Mouse (Mus musculus) midbrain, postnatal 0 days (tissue): ENCODE measurements around the gene Ercc1. TPM values are rescaled to one million over a fixed set of nuclear protein-coding genes. Genes with fewer than 3 reads are reported as not detected.
A peak's percentile ranks its signal among the peaks of the same experiment; 100 is the strongest.

Source experiments
- ATAC-seq: fragments of 200-750 bp; cut with Nextera tagmentation; 2 replicates; pipeline ENCODE4 v1.8.0; 2017; ENCODE audit warnings: moderate number of reproducible peaks, mild to moderate bottlenecking, moderate TSS enrichment, moderate library complexity; ENCODE audit not compliant: low FRiP score
- DNase-seq: peaks from one replicate; pipeline ENCODE4 v3.0.0-alpha.2; 2015; ENCODE audit warnings: low spot score
- H3K27ac ChIP-seq: fragments of 300-500 bp; sonication (generic); 2 replicates; pipeline ENCODE4 v1.5.1; 2014; ENCODE audit warnings: low read depth, mild to moderate bottlenecking, low read length, mixed read lengths
- H3K27me3 ChIP-seq: fragments of 300-500 bp; sonication (generic); 2 replicates; pipeline ENCODE4 v1.6.1; 2014; ENCODE audit warnings: low read length, control low read depth, mixed read lengths; ENCODE audit not compliant: insufficient read depth
- H3K36me3 ChIP-seq: fragments of 300-500 bp; sonication (generic); 2 replicates; pipeline ENCODE4 v1.6.1; 2014; ENCODE audit warnings: low read length, control low read depth, mixed read lengths; ENCODE audit not compliant: insufficient read depth
- H3K4me1 ChIP-seq: fragments of 300-500 bp; sonication (generic); 2 replicates; pipeline ENCODE4 v1.6.1; 2014; ENCODE audit warnings: mild to moderate bottlenecking, control low read depth, antibody characterized with exemption, low read length, mixed read lengths; ENCODE audit not compliant: insufficient read depth
- H3K4me2 ChIP-seq: fragments of 300-500 bp; sonication (generic); 2 replicates; pipeline ENCODE4 v1.6.1; 2014; ENCODE audit warnings: low read depth, mild to moderate bottlenecking, low read length, mixed read lengths; ENCODE audit not compliant: poor library complexity, severe bottlenecking
- H3K4me3 ChIP-seq: fragments of 300-500 bp; sonication (generic); 2 replicates; pipeline ENCODE4 v1.5.1; 2014; ENCODE audit warnings: low read depth, mild to moderate bottlenecking, low read length, moderate library complexity
- H3K9ac ChIP-seq: fragments of 300-500 bp; sonication (generic); replicated peaks from 2 replicates; pipeline ENCODE4 v1.6.1; 2014; ENCODE audit warnings: mild to moderate bottlenecking, low read length, moderate library complexity, mixed read lengths; ENCODE audit not compliant: poor library complexity, severe bottlenecking
- H3K9me3 ChIP-seq: fragments of 300-500 bp; sonication (generic); 2 replicates; pipeline ENCODE4 v1.6.1; 2016; ENCODE audit warnings: low read length, control low read depth
- CTCF ChIP-seq: IDR thresholded peaks from 2 replicates; pipeline ENCODE4 v1.5.1; 2016; ENCODE audit warnings: antibody characterized with exemption, mild to moderate bottlenecking
- WGBS: fragments of 180-500 bp; shearing (Covaris S2); extraction: QIAGEN DNeasy Blood & Tissue Kit; methylation state at CpG from one replicate; pipeline ENCODE4 v1.1.7; 2014; 5-methylcytosine and 5-hydroxymethylcytosine counted together
- polyA plus RNA-seq: library from polyadenylated mRNA; unstranded; fragments of >200 nt; fragmentation: Nextera tagmentation; extraction: Ambion mirVana; gene quantifications from 2 replicates; pipeline ENCODE4 v1.2.1, GENCODE M21; 2015
- total RNA-seq: library from RNA; depleted of rRNA; stranded (reverse); fragments of >200 nt; gene quantifications from 2 replicates; pipeline ENCODE4 v1.2.3, GENCODE M21; 2014

The Ercc1 gene
- total and polyA plus RNA-seq, 2 experiments from 2014 or later, result 67.7 to 71.4 TPM

GRCm38 (mm10) chr7:19337122-19337521 is 7.5 kb upstream of the Ercc1 start:
- 76% methylated on average over 10 of the region's 10 CpGs for WGBS

GRCm38 (mm10) chr7:19338060-19338459 is 6.5 kb upstream of the Ercc1 start:
- no peak for DNase-seq
- peaks cover 4% of the 10 kb centered on the region; the same call in 1 of the 2 replicates for H3K4me1 ChIP-seq
- no peak overlapping the region for H3K4me3 ChIP-seq
- H3K4me2 ChIP-seq, result no peak overlapping the region
- H3K27me3 ChIP-seq, result peaks cover 4% of the 10 kb centered on the region; the same call in 1 of the 2 replicates
- no peak for TF ChIP-seq CTCF
- H3K27ac ChIP-seq, result no peak overlapping the region
- H3K9me3 ChIP-seq, result no peaks in the 10 kb centered on the region
- H3K36me3 ChIP-seq, result no peaks in the 10 kb centered on the region
- WGBS, result 60% methylated on average over 2 of the region's 2 CpGs
- H3K9ac ChIP-seq, result no peak overlapping the region
- no peak for ATAC-seq

More at GRCm38 (mm10) chr7:19337122-19337521, 7.5 kb upstream of the Ercc1 start:
- Histone ChIP-seq H3K9ac (no peak overlapping the region), H3K9me3 (no peaks in the 10 kb centered on the region), H3K4me3 (no peak overlapping the region), H3K4me2 (no peak overlapping the region), H3K4me1 (peaks cover under 1% of the 10 kb centered on the region; the same call in 1 of the 2 replicates), H3K27ac (no peak overlapping the region), H3K27me3 (peaks cover 3% of the 10 kb centered on the region; the same call in 1 of the 2 replicates), H3K36me3 (no peaks in the 10 kb centered on the region)
- ATAC-seq, result no peak
- no peak for TF ChIP-seq CTCF
- no peak for DNase-seq

- 75% methylated on average over 7 of the region's 7 CpGs for WGBS
- peaks cover 4% of the 10 kb centered on the region; the same call in 1 of the 2 replicates for H3K4me1 ChIP-seq
- H3K9ac ChIP-seq, result no peak overlapping the region
- no peak overlapping the region for H3K4me2 ChIP-seq
- ATAC-seq (no peak), DNase-seq (no peak)
- peaks cover 4% of the 10 kb centered on the region; the same call in 1 of the 2 replicates for H3K27me3 ChIP-seq
- H3K27ac ChIP-seq, result no peak overlapping the region
- no peaks in the 10 kb centered on the region for H3K36me3 ChIP-seq
- H3K9me3 ChIP-seq, result no peaks in the 10 kb centered on the region
- H3K4me3 ChIP-seq, result no peak overlapping the region
- TF ChIP-seq CTCF, result no peak
These were observed 6.0 kb upstream of the Ercc1 start for GRCm38 (mm10) chr7:19338596-19338995.

DNA sequence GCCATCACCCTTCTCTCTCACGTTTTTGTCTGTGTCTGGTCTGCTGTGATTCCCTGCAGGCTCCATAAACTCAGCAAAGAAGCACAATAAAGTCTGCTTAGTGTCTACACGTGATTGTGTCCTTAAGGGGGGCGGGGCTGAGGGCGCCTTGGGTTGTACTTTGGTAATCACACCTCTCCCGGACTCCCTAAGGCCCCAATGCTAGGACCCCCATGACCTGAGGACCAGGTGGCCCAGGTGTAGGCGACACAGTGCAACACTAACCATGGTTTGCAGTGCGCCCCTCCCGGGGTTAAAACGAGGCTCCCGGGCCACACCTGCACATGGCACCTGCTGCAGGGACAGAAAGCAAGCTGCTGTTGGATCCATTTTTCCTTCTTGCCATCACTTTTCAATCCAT is 3.3 kb upstream of the Ercc1 start:
- Histone ChIP-seq H3K4me2 (peak overlapping the region; percentile 98), H3K9ac (no peak overlapping the region; the same call in 1 of the 2 replicates), H3K4me3 (peak overlapping the region; percentile 49), H3K36me3 (no peaks in the 10 kb centered on the region), H3K4me1 (peaks cover 11% of the 10 kb centered on the region), H3K9me3 (no peaks in the 10 kb centered on the region), H3K27ac (no peak overlapping the region), H3K27me3 (peaks cover 4% of the 10 kb centered on the region; the same call in 1 of the 2 replicates)
- DNase-seq, result no peak
- WGBS, result 22% methylated on average over 10 of the region's 10 CpGs
- TF ChIP-seq CTCF, result no peak
- ATAC-seq, result no peak

- peaks cover 4% of the 10 kb centered on the region; the same call in 1 of the 2 replicates for H3K27me3 ChIP-seq
- no peak overlapping the region for H3K27ac ChIP-seq
- H3K36me3 ChIP-seq, result no peaks in the 10 kb centered on the region
- peak; percentile 18; the same call in 1 of the 2 replicates for ATAC-seq
- H3K4me3 ChIP-seq, result peak overlapping the region; percentile 49
- H3K9ac ChIP-seq, result peak overlapping the region; percentile 55
- WGBS, result under 1% methylated on average over 41 of the region's 41 CpGs
- peaks cover 11% of the 10 kb centered on the region for H3K4me1 ChIP-seq
- no peaks in the 10 kb centered on the region for H3K9me3 ChIP-seq
- DNase-seq, result no peak
- no peak for TF ChIP-seq CTCF
- peak overlapping the region; percentile 98 for H3K4me2 ChIP-seq
These were observed 2.7 kb upstream of the Ercc1 start for GRCm38 (mm10) chr7:19341761-19342409.

DNA sequence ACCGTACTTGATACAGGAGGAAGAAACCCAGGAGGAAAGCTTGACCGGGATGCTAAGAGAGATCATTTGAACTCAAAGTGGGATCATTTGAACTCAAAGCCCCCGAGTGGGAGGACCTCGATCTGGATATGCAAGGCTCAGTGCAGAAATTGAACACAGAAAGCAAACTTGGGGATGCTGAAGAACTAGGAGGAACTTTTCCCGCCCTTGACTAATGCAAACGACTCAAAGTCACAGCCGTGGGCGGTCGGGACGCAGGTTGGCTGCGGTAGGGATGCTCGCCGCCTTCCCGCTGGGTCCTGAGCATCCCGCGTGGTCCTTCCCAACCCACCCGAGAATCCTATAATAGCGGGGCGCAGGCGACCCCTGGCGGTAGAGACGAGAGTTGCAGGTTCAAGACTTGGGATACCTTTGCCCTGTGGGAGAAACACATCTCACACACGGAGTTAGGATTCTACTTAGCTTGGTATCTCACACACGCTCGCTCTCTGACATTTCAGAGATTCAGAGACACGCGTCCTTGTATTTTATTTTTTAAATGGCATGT is 2.0 kb upstream of the Ercc1 start:
- peak overlapping the region; percentile 98 for H3K4me2 ChIP-seq
- ATAC-seq (peak; percentile 28; the same call in 1 of the 2 replicates), DNase-seq (peak; percentile 85)
- H3K27me3 ChIP-seq, result peaks cover 4% of the 10 kb centered on the region; the same call in 1 of the 2 replicates
- peaks cover 11% of the 10 kb centered on the region for H3K4me1 ChIP-seq
- 0 out of 2 replicates have a peak, but pooled peaks cover 1% of the 10 kb centered on the region for H3K36me3 ChIP-seq
- no peaks in the 10 kb centered on the region for H3K9me3 ChIP-seq
- WGBS, result under 1% methylated on average over 27 of the region's 27 CpGs
- H3K27ac ChIP-seq, result no peak overlapping the region
- peak; percentile 98 for TF ChIP-seq CTCF
- H3K9ac ChIP-seq, result peak overlapping the region; percentile 55; the same call in 1 of the 2 replicates
- peak overlapping the region; percentile 49 for H3K4me3 ChIP-seq
